Mouse (Mus musculus): ENCODE measurements around the gene Prpf18.

The Prpf18 gene

GRCm38 (mm10) chr2:4575163-4575562 lies 76.8 kb downstream of the Prpf18 start:
- DNase-seq (ENCODE audit: low spot score in 2 of 2) = no peak

GRCm38 (mm10) chr2:4574251-4574650 lies 77.7 kb downstream of the Prpf18 start:
- no peak for DNase-seq (ENCODE audit: low spot score in 2 of 2)

GRCm38 (mm10) chr2:4573386-4573785 lies 78.5 kb downstream of the Prpf18 start:
- DNase-seq (ENCODE audit: low spot score in 2 of 2) = peak in 1 of 2 experiments; percentile 15

GRCm38 (mm10) chr2:4572498-4573263 lies 79.2 kb downstream of the Prpf18 start:
- DNase-seq (ENCODE audit: low spot score in 2 of 2) = peak in 1 of 2 experiments; percentile 41
